Mouse (Mus musculus) T-cell, adult 66 days (primary cell): Measurements from ENCODE around the gene Asxl2. TPM values are rescaled to one million over a fixed set of nuclear protein-coding genes. Genes with fewer than 3 reads are reported as not detected.

Source experiments
- total RNA-seq, 2 experiments: library from RNA; stranded (reverse); gene quantifications; 3 replicates in 1 of 2; 4 replicates in 1 of 2; pipeline ENCODE4 v1.2.4; 2023

Asxl2 gene
- 10 to 100 TPM; 85.3 to 88.2 TPM for total RNA-seq

DNA sequence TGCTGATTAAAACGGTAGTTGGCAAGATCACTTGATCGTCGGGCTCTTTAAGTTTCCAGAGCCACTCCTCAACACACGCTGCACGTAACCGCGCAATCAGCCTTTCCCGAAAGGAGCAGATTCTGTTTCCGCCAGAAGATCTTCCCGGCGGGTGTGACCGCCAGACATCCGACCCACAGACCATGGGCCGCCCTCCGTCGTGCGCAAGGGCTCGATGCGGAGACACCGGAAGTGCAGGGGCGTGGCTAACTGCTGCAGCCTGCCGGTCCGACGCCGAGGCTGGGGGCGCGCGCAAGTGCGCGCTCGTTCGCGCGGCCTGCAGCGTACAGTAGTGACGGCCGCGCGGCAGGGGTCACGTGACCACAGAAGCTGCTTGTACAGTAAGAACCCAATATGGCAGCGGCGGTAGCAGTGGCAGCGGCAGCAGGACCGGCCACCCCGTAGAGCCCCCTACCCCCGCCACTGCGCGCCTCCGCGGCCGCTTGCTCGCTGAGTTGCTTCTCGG lies at the start of gene Asxl2:
Gene Asxl2 (plus strand): TSS at position 328 of the 505 bp plus-strand sequence.

Other genes with a start within 250 kb of the Asxl2 start
- 10 to 100 TPM; 96.8 to 99.3 TPM for gene Rab10, start 116.9 kb upstream of the Asxl2 start, total RNA-seq
- 10 to 100 TPM; 12.3 to 13.5 TPM for gene Kif3c, start 61.7 kb upstream of the Asxl2 start, total RNA-seq
- gene Dtnb, start 145.5 kb downstream of the Asxl2 start, total RNA-seq, result 10 to 100 TPM; 77.1 to 91.1 TPM